Mouse (Mus musculus) thymus, postnatal 0 days (tissue): ENCODE results near the gene 4930469K13Rik. TPM values are rescaled to one million over a fixed set of nuclear protein-coding genes. Genes with fewer than 3 reads are reported as not detected.

ENCODE experiments used
- DNase-seq: peaks from one replicate; pipeline ENCODE4 v3.0.0-alpha.2; 2015; ENCODE audit warnings: low spot score
- polyA plus RNA-seq: library from polyadenylated mRNA; unstranded; fragments of >200 nt; fragmentation: Nextera tagmentation; extraction: Ambion mirVana; gene quantifications from 2 replicates; pipeline ENCODE4 v1.2.1, GENCODE M21; 2015

The 4930469K13Rik gene
- polyA plus RNA-seq, 1 experiment from 2014 or later: 1.0 TPM

DNA sequence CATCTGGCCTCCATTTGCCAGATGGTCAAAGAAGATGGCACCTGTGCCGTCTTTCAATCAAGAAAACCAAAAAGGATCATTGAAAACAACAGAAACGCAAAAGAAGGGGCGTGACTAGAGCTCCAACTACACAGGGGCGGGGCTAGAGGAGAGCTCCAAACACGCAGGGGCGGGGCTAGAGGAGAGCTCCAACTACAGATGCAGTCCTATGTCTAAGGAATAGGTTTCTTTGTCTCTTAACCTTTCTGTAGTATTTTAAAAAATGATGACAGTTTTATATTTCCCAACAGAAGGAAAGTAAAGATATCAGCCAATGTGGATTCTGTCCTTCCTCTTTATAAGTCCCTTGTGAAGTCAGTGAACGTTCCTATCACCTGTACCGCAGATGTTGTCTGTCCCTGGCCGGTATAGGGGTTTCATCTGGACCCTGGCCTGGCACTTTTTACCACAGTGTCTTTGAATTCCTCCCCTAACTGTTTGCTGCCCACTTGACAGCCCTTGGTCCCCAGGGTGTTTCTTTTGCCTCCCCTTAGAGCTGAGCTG is 153.5 kb downstream of the 4930469K13Rik start:
- peak; percentile 9 for DNase-seq

GRCm38 (mm10) chr11:33944067-33944785 is 154.1 kb downstream of the 4930469K13Rik start:
- DNase-seq: peak; percentile 72

- no peak for DNase-seq
These were observed 154.8 kb downstream of the 4930469K13Rik start for GRCm38 (mm10) chr11:33943565-33943964.

DNA sequence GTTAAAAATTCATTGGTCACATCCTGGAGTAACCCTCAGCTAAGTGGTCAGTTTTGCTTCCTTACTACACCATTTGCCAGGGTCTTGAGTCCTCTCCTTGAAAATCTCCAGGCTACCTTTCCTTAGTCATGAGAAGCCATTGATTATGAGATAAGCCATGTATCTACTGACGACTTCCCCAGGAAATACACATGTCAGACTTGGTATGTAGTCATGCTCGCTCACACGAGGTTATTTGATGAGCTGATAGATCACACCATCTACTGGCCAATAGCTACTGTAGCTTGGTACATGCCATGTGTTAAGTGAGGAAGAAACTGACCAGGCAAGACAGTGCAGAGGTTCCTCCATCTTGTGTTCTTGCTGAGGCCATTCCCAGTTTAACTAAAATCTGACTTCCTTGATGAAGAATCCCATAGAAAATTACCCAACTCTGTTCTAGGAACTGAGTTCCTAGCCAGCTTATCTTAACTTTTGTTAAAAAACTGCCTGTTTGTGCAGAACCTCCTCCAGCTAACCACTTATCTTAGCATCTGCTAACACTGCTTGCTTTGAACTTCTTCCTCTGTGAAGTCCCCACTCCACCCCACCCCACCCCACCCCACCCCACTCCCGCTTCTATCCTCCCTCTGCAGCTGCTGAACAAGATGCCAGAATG is 158.8 kb downstream of the 4930469K13Rik start:
- DNase-seq: peak; percentile 70

DNA sequence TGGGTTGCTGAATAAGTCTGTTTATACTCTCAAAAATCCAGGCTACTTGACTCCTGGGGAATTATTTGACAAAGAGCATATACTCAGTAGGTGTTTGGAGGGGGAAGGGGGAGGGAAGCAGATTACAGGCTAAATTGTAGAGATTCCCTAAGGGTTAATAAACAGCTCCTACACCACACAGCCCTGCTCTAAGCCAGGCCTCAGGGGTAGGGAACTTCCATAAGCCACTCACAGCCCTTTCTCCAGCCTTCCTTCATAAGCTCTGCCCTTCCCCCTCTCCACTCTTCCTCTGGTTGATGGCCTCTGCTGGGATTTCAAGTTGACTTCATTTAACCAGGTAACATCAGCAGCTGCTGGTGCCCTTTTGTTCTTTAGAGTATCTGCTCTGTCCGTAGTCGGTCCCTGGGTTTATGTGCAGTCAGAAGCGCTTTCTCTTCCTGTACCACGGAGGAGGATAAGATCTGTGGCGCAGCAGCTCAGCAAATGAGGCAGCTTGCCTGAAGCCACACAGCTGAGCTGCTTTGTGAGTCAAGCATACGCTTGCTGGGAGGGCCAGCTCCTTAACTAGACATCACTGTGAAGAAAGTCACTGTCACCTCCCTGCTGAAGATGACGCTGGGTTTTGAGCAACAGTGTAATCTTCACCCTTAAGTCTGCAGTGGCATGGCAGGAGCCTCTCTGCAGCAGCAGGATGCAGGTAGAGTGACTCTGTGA is 159.6 kb downstream of the 4930469K13Rik start:
- peak; percentile 88 for DNase-seq

GRCm38 (mm10) chr11:33937641-33938040 is 160.7 kb downstream of the 4930469K13Rik start:
- DNase-seq: no peak

- DNase-seq: peak; percentile 49
These were observed 164.1 kb downstream of the 4930469K13Rik start for GRCm38 (mm10) chr11:33934286-33934685.

DNA sequence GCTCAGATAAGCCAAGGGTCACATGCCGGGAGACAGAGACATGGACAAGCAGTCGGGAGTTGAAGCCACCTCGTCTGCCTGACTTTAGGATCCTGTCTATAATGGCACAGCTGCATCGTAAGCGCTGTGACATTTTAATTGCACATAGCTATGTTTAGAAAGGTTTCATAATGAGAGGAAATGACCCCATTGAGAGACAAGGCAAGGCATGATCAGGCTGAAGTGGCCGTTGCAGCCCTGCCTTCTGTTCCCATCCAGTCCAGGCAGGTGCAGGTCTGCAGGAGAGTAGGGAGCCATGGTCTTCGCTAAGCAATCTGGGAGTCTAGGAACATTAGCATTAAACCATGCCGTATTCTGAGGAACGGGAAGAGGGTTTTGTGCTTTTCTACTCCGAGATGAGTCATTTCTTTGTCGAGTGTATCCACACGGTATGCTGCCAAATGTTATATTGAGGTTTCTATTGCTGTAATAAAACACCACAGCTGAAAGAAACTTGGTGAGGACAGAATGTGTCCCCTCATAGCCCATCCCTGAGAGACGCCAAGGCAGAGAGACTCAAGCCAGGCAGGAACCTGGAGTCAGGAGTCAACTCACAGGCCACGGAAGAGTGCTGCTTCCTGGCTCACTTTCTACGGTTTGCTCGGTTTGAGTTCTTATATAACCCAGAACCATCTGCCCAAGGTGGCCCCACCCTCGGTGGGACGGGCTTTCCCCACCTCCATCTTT is 165.8 kb downstream of the 4930469K13Rik start:
- peak; percentile 26 for DNase-seq

DNA sequence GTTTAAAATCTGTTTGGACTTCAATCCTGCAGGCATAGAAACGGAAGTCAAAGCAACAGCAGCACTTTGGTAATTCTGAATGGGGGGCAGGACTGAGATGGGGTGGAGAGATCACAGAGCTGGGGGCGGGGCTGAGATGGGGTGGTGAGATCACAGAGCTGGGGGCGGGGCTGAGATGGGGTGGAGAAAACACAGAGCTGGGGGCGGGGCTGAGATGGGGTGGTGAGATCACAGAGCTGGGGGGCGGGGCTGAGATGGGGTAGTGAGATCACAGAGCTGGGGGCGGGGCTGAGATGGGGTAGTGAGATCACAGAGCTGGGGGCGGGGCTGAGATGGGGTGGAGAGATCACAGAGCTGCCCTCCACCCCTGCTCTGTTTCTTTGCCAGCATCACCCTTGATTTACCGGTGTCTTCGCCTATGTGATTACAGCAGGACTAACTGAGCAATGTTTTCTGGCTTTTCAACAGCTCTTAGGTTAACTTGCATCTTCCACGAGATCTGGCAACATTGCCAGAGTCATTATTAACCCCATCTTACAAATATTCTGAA is 166.4 kb downstream of the 4930469K13Rik start:
- peak; percentile 88 for DNase-seq

DNA sequence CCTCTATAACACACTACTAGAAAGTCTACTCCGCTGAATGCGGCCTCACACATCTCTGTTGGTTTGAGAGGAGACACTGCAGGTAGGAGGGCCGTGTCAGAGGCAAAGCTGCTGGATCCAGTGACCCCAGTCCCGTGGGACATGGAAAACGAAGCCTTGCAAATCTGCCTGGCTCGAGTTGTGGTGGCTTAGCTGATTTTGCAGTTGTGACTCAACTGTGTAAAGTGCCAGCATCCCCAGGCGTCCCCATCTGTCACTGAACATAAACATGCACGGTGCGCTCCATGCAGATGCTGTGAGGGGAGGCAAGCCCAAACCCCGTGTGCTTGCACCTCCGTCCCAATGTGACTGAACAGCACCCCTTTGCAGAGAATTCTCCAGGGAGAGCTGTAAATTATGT is 168.9 kb downstream of the 4930469K13Rik start:
- no peak for DNase-seq

GRCm38 (mm10) chr11:33928658-33929057 is 169.7 kb downstream of the 4930469K13Rik start:
- DNase-seq: peak; percentile 59

GRCm38 (mm10) chr11:33927836-33928235 is 170.5 kb downstream of the 4930469K13Rik start:
- DNase-seq: no peak

- no peak for DNase-seq
These were observed 171.0 kb downstream of the 4930469K13Rik start for GRCm38 (mm10) chr11:33927321-33927720.

GRCm38 (mm10) chr11:33926551-33926950 is 171.8 kb downstream of the 4930469K13Rik start:
- no peak for DNase-seq

DNA sequence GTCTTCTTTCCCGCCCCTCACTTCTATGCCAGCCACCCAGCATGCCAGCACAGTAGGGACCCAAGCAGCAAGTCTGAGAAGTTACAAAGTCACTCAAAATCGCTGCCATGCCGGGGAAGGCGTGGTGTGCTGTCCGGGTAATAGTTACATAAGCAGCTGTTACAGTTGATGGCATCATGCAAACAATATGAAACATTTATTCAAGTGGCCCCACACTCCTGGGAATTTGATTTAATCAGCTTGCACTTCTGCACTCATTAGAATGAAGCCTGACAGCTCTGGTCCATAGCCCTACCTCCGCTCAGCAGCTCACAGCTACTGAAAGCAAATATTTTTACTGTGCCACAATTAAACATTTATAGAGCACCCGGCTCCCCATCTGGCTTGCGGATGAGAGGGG is 172.6 kb downstream of the 4930469K13Rik start:
- no peak for DNase-seq

Other genes starting within 250 kb of the 4930469K13Rik start
- gene Kcnmb1, start 135.5 kb downstream of the 4930469K13Rik start, polyA plus RNA-seq: 0.23 and 0.34 TPM in 2 replicates
- gene Kcnip1, start 105.4 kb downstream of the 4930469K13Rik start, polyA plus RNA-seq: 0.14 and 0.22 TPM in 2 replicates
- 134 and 135 TPM in 2 replicates for gene Lcp2, start 51.6 kb downstream of the 4930469K13Rik start, polyA plus RNA-seq
- 0.23 and 0.54 TPM in 2 replicates for gene Foxi1, start 109.5 kb upstream of the 4930469K13Rik start, polyA plus RNA-seq
- 0.84 and 1.9 TPM in 2 replicates for gene Fam196b, start 216.3 kb upstream of the 4930469K13Rik start, polyA plus RNA-seq